Mouse (Mus musculus) right cerebral cortex, adult 2 months (tissue): ENCODE measurements around the gene Slc23a4.
A peak's percentile ranks its signal among the peaks of the same experiment; 100 is the strongest.

ENCODE experiments used
- DNase-seq, 2 experiments: peaks; one replicate each; pipeline ENCODE4 v3.0.0; 2021 to 2022; ENCODE audit warnings: low spot score in 2 of 2

Slc23a4 gene

GRCm38 (mm10) chr6:34988081-34988761, at the start of gene Slc23a4:
Gene Slc23a4, minus strand, starts transcription at chr6:34988404.
- no peak for DNase-seq

GRCm38 (mm10) chr6:35033341-35033740, 45.1 kb upstream of the Slc23a4 start:
- no peak for DNase-seq

GRCm38 (mm10) chr6:35032704-35033103, 44.5 kb upstream of the Slc23a4 start:
- no peak for DNase-seq

GRCm38 (mm10) chr6:35030811-35031210, 42.6 kb upstream of the Slc23a4 start:
- no peak for DNase-seq

GRCm38 (mm10) chr6:35030226-35030625, 42.0 kb upstream of the Slc23a4 start:
- no peak for DNase-seq

GRCm38 (mm10) chr6:35028023-35028422, 39.8 kb upstream of the Slc23a4 start:
- no peak for DNase-seq

GRCm38 (mm10) chr6:35027257-35027656, 39.1 kb upstream of the Slc23a4 start:
- DNase-seq: no peak

GRCm38 (mm10) chr6:35016624-35017023, 28.4 kb upstream of the Slc23a4 start:
- no peak for DNase-seq

GRCm38 (mm10) chr6:35011953-35012352, 23.7 kb upstream of the Slc23a4 start:
- DNase-seq: no peak

GRCm38 (mm10) chr6:35010705-35011104, 22.5 kb upstream of the Slc23a4 start:
- DNase-seq: no peak

- DNase-seq: peak; percentile 77 to 78
Observed at GRCm38 (mm10) chr6:35002261-35002669, 14.1 kb upstream of the Slc23a4 start.

- DNase-seq: peak; percentile 63 to 65
Observed at GRCm38 (mm10) chr6:34999101-34999500, 10.9 kb upstream of the Slc23a4 start.

GRCm38 (mm10) chr6:34996496-34996895, 8.3 kb upstream of the Slc23a4 start:
- DNase-seq: no peak

GRCm38 (mm10) chr6:34995265-34995681, 7.1 kb upstream of the Slc23a4 start:
- DNase-seq: peak; percentile 84 to 87

- DNase-seq: no peak
Observed at GRCm38 (mm10) chr6:34994692-34995091, 6.5 kb upstream of the Slc23a4 start.

- DNase-seq: no peak
Observed at GRCm38 (mm10) chr6:34989263-34989662, 1.1 kb upstream of the Slc23a4 start.

- no peak for DNase-seq
Observed at GRCm38 (mm10) chr6:34987085-34987645, 1.0 kb downstream of the Slc23a4 start.

GRCm38 (mm10) chr6:34980661-34981060, 7.5 kb downstream of the Slc23a4 start:
- no peak for DNase-seq

GRCm38 (mm10) chr6:34979291-34979690, 8.9 kb downstream of the Slc23a4 start:
- DNase-seq: no peak

GRCm38 (mm10) chr6:34971181-34971580, 17.0 kb downstream of the Slc23a4 start:
- DNase-seq: no peak

GRCm38 (mm10) chr6:34965819-34966539, 22.2 kb downstream of the Slc23a4 start:
- DNase-seq: no peak

GRCm38 (mm10) chr6:34964550-34964949, 23.7 kb downstream of the Slc23a4 start:
- no peak for DNase-seq

GRCm38 (mm10) chr6:34959131-34959530, 29.1 kb downstream of the Slc23a4 start:
- DNase-seq: no peak
